Mouse (Mus musculus): ENCODE measurements around the gene Peli2. TPM values are rescaled to one million over a fixed set of nuclear protein-coding genes. Genes with fewer than 3 reads are reported as not detected.

Peli2 gene
- polyA plus RNA-seq, 1 experiment from 2014 or later, result 15.8 TPM

DNA sequence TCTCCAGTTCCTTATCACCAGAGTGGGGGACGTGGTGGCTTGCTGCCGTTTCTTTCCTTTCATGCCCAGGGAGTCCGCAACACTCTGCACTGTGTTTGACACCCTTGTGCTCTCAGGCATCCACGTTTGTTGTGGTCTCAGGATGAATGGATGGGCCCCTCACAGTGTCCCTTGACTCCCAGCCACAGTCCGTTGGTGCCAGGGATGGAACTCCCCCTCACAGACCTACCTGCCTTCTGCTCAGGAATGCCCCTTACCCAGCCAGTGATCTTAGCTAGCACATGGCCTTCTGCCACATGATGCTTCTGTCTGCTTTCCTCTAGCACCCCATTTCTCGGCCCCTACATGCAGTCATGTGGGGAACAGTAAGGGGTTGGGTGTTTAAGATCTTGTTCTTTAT, 65.7 kb downstream of the Peli2 start:
- Histone ChIP-seq H3K4me3 (ENCODE audit: low read length) (no peak overlapping the region), H3K27ac (ENCODE audit: low read length) (no peak overlapping the region), H3K4me2 (ENCODE audit: low read depth, low read length) (no peak overlapping the region), H3K4me1 (replicated peaks; ENCODE audit: control insufficient read depth, insufficient read depth, low read length) (peaks cover 6% of the 10 kb centered on the region; the same call in 1 of the 2 replicates), H3K36me3 (ENCODE audit: control insufficient read depth, insufficient read depth, low read length) (peaks cover 10% of the 10 kb centered on the region), H3K27me3 (ENCODE audit: control insufficient read depth, insufficient read depth, low read depth, low read length) (no peaks in the 10 kb centered on the region), H3K9me3 (ENCODE audit: control insufficient read depth, low read length) (peaks cover 9% of the 10 kb centered on the region; the same call in 1 of the 2 replicates), H3K9ac (ENCODE audit: low read length) (no peak overlapping the region)
- 70% methylated on average over 6 of the region's 6 CpGs for WGBS
- ATAC-seq (ENCODE audit: low read depth), result no peak

DNA sequence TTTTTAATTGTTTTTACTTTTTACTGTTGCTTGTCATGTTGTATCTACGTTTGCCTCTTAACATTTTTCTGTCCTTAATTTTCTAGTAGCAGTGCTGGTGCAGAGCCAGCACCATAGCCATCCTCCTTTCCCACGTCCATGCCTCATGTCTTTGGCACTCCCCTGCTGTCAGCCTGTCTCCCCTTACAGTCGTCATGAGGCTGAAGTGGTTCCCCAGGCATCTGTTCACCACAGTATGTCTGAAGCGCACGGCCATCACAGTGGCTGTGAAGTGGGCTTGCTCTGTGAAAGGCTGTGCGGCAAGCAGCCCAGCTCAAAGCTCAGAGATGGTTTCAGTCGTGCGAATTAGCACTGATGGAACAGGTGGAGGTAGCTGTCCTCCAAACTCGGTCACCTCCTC, 66.5 kb downstream of the Peli2 start:
- no peak overlapping the region for H3K27ac ChIP-seq (ENCODE audit: low read length)
- H3K27me3 ChIP-seq (ENCODE audit: control insufficient read depth, insufficient read depth, low read depth, low read length), result no peaks in the 10 kb centered on the region
- WGBS, result 64% methylated on average over 9 of the region's 9 CpGs
- H3K4me1 ChIP-seq (replicated peaks; ENCODE audit: control insufficient read depth, insufficient read depth, low read length), result peaks cover 6% of the 10 kb centered on the region; the same call in 1 of the 2 replicates
- peaks cover 8% of the 10 kb centered on the region; the same call in 1 of the 2 replicates for H3K9me3 ChIP-seq (ENCODE audit: control insufficient read depth, low read length)
- no peak overlapping the region for H3K9ac ChIP-seq (ENCODE audit: low read length)
- ATAC-seq (ENCODE audit: low read depth), result no peak
- no peak overlapping the region for H3K4me3 ChIP-seq (ENCODE audit: low read length)
- H3K36me3 ChIP-seq (ENCODE audit: control insufficient read depth, insufficient read depth, low read length), result peaks cover 10% of the 10 kb centered on the region
- no peak overlapping the region for H3K4me2 ChIP-seq (ENCODE audit: low read depth, low read length)

DNA sequence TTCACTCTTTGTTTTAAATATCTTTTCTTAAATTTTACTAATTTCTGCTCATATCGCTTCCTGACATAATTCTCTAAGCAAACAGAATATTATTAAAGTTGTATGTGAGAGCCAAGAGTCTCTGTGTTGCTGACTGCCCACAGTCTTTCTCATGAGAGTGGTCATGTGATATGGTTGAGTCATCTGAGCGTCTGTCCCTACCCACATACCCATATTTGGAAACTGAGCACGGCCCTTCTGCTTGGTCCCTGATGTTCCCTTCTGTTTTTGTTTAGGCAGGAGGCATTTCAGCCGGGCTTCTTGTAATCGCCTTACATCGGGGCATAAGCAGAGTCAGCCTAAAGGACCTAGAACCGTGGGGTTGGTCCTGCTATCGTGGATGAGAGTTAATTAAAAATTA, 68.7 kb downstream of the Peli2 start:
- Histone ChIP-seq H3K36me3 (ENCODE audit: control insufficient read depth, insufficient read depth, low read length) (peaks cover 6% of the 10 kb centered on the region; the same call in 1 of the 2 replicates), H3K4me1 (replicated peaks; ENCODE audit: control insufficient read depth, insufficient read depth, low read length) (peaks cover 9% of the 10 kb centered on the region; the same call in 1 of the 2 replicates), H3K9ac (ENCODE audit: low read length) (no peak overlapping the region), H3K27me3 (ENCODE audit: control insufficient read depth, insufficient read depth, low read depth, low read length) (no peaks in the 10 kb centered on the region), H3K4me3 (ENCODE audit: low read length) (no peak overlapping the region), H3K27ac (ENCODE audit: low read length) (no peak overlapping the region), H3K9me3 (ENCODE audit: control insufficient read depth, low read length) (no peaks in the 10 kb centered on the region), H3K4me2 (ENCODE audit: low read depth, low read length) (no peak overlapping the region)
- WGBS, result 57% methylated on average over 8 of the region's 8 CpGs
- peak; percentile 77; the same call in 1 of the 2 replicates for ATAC-seq (ENCODE audit: low read depth)

DNA sequence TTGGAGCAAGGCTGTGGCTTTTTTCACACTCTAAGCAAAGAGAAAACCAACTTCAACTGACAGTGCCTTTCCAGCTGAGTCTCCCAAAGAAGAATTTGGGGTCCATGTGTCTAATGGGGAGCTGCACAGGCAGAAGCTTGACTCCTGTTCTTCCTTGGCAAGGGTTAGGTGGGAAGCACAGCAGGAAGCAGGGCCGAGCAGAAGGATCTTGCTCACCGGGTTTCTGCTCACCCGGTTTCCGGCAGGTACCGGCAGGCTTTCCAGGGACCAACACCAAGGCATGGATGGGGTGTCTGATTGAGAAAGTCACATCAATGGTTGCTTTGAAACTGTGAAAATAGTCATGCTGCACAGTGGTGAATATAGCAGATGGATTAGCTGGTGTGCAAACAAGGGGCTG, 70.3 kb downstream of the Peli2 start:
- Histone ChIP-seq H3K9me3 (ENCODE audit: control insufficient read depth, low read length) (no peaks in the 10 kb centered on the region), H3K4me1 (replicated peaks; ENCODE audit: control insufficient read depth, insufficient read depth, low read length) (peaks cover 9% of the 10 kb centered on the region), H3K36me3 (ENCODE audit: control insufficient read depth, insufficient read depth, low read length) (no peaks in the 10 kb centered on the region), H3K9ac (ENCODE audit: low read length) (no peak overlapping the region), H3K4me2 (ENCODE audit: low read depth, low read length) (no peak overlapping the region), H3K27me3 (ENCODE audit: control insufficient read depth, insufficient read depth, low read depth, low read length) (no peaks in the 10 kb centered on the region), H3K27ac (ENCODE audit: low read length) (no peak overlapping the region), H3K4me3 (ENCODE audit: low read length) (no peak overlapping the region)
- ATAC-seq (ENCODE audit: low read depth), result no peak
- WGBS, result 90% methylated on average over 5 of the region's 5 CpGs

DNA sequence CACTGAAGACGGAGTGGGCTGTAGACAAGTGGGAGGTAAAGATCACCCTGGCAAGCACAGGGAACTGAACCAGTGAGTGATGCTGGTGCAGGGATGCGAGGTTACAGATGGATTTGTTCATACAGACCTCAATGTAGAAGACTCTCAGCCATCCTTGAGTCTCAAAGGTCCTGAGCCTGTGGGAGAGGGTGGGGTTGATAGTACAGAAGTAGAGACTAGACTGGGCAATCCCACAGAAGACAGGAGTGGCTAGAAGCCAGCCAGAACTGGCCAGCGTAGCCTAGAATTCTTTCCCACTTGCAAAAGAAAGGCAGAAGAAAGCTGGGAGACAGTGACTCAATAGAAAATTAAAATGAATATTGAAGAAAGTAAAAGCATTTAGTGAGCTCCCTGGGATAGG, 71.3 kb downstream of the Peli2 start:
- Histone ChIP-seq H3K4me2 (ENCODE audit: low read depth, low read length) (no peak overlapping the region), H3K27ac (ENCODE audit: low read length) (no peak overlapping the region), H3K4me1 (replicated peaks; ENCODE audit: control insufficient read depth, insufficient read depth, low read length) (peaks cover 11% of the 10 kb centered on the region), H3K27me3 (ENCODE audit: control insufficient read depth, insufficient read depth, low read depth, low read length) (no peaks in the 10 kb centered on the region), H3K36me3 (ENCODE audit: control insufficient read depth, insufficient read depth, low read length) (no peaks in the 10 kb centered on the region), H3K9me3 (ENCODE audit: control insufficient read depth, low read length) (no peaks in the 10 kb centered on the region), H3K4me3 (ENCODE audit: low read length) (no peak overlapping the region), H3K9ac (ENCODE audit: low read length) (no peak overlapping the region)
- ATAC-seq (ENCODE audit: low read depth), result no peak
- 82% methylated on average over 3 of the region's 3 CpGs for WGBS

DNA sequence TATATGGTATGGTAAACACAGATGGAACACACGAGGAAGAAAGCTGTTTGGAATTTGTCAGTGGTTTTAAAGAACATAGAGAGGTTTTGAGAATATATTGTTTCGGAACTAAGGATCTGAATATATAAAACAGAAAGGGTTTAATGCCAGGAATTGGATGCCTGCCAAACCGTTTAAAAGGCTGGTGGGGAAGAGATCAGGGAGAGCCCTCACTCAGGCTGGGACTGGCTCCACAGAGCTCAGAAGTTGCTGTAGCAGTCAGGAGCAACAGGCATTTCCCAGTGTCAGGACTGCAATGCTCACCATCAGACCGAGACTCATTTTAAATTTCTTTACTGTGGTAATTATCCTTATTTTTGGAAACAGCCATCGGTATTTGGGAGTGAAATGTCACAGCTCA, 76.2 kb downstream of the Peli2 start:
- WGBS, result 35% methylated on average over 5 of the region's 5 CpGs
- Histone ChIP-seq H3K9ac (ENCODE audit: low read length) (no peak overlapping the region), H3K36me3 (ENCODE audit: control insufficient read depth, insufficient read depth, low read length) (no peaks in the 10 kb centered on the region), H3K9me3 (ENCODE audit: control insufficient read depth, low read length) (no peaks in the 10 kb centered on the region), H3K27ac (ENCODE audit: low read length) (peak overlapping the region; percentile 47), H3K4me1 (replicated peaks; ENCODE audit: control insufficient read depth, insufficient read depth, low read length) (peaks cover 40% of the 10 kb centered on the region), H3K4me3 (ENCODE audit: low read length) (no peak overlapping the region), H3K27me3 (ENCODE audit: control insufficient read depth, insufficient read depth, low read depth, low read length) (no peaks in the 10 kb centered on the region), H3K4me2 (ENCODE audit: low read depth, low read length) (no peak overlapping the region)
- ATAC-seq (ENCODE audit: low read depth), result no peak

DNA sequence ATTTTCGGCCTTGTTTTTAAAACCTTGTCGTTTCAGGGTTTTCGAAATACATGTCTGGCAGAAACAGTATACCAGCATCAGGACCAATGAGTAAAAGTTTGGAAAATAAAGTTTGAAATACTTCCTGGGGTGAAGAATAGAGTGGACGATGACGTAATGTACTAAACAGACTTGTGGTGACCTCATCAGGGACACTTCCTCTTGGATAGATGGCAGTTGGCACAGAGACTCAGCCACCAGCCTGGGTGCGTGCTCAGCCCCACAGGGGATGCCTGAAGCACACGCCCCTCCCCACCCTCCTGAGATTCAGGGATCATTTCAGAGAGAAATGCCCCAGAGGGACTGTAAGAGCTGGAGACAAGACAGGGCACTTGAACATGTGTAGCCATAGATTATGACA, 76.7 kb downstream of the Peli2 start:
- Histone ChIP-seq H3K27me3 (ENCODE audit: control insufficient read depth, insufficient read depth, low read depth, low read length) (no peaks in the 10 kb centered on the region), H3K4me3 (ENCODE audit: low read length) (no peak overlapping the region), H3K27ac (ENCODE audit: low read length) (peak overlapping the region; percentile 47), H3K9me3 (ENCODE audit: control insufficient read depth, low read length) (no peaks in the 10 kb centered on the region), H3K9ac (ENCODE audit: low read length) (no peak overlapping the region), H3K4me2 (ENCODE audit: low read depth, low read length) (no peak overlapping the region), H3K4me1 (replicated peaks; ENCODE audit: control insufficient read depth, insufficient read depth, low read length) (peaks cover 44% of the 10 kb centered on the region), H3K36me3 (ENCODE audit: control insufficient read depth, insufficient read depth, low read length) (no peaks in the 10 kb centered on the region)
- ATAC-seq (ENCODE audit: low read depth), result peak; percentile 11
- WGBS, result 59% methylated on average over 7 of the region's 7 CpGs

DNA sequence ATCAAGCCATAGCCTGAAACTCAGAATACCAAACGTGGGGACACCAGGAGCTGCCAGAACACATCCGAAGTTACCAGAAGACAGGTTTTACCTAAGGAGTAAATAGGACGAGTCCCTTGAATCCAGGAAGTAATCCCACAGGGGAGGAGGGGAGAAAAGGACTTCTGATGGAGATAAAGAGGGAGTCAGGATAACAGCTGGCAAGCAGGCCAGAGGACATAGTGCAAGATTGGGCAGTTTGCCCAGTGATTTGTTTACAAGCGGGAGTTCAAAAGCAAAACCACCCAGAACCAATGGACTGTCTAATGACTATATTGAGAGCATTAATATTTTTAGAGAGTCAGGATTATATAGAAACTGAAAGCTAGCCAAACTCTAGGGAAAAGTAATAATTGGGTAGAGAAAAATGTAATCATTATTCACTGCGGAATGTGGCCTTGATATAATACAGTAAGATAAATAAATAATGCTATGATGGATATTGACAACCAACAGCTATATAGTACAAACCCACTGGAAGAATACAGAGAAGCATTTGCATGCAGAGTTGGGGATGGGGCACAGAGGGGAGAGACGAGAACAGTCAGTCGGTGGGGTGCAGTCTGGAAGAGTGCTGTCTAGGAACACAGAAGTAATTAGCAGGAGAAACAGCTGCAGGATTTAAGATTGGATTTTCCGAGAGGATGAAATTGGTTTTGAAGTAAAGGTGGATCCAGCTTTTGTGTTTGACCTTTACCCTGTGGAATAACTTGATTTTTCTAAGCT, 77.7 kb downstream of the Peli2 start:
- H3K27me3 ChIP-seq (ENCODE audit: control insufficient read depth, insufficient read depth, low read depth, low read length), result no peaks in the 10 kb centered on the region
- H3K4me3 ChIP-seq (ENCODE audit: low read length), result no peak overlapping the region
- H3K36me3 ChIP-seq (ENCODE audit: control insufficient read depth, insufficient read depth, low read length), result no peaks in the 10 kb centered on the region
- H3K27ac ChIP-seq (ENCODE audit: low read length), result peak overlapping the region; percentile 22
- no peak overlapping the region for H3K9ac ChIP-seq (ENCODE audit: low read length)
- peaks cover 47% of the 10 kb centered on the region for H3K4me1 ChIP-seq (replicated peaks; ENCODE audit: control insufficient read depth, insufficient read depth, low read length)
- peak; percentile 85 for ATAC-seq (ENCODE audit: low read depth)
- no peaks in the 10 kb centered on the region for H3K9me3 ChIP-seq (ENCODE audit: control insufficient read depth, low read length)
- peak overlapping the region; percentile 10; the same call in 1 of the 2 replicates for H3K4me2 ChIP-seq (ENCODE audit: low read depth, low read length)
- WGBS, result 40% methylated on average over 8 of the region's 8 CpGs

DNA sequence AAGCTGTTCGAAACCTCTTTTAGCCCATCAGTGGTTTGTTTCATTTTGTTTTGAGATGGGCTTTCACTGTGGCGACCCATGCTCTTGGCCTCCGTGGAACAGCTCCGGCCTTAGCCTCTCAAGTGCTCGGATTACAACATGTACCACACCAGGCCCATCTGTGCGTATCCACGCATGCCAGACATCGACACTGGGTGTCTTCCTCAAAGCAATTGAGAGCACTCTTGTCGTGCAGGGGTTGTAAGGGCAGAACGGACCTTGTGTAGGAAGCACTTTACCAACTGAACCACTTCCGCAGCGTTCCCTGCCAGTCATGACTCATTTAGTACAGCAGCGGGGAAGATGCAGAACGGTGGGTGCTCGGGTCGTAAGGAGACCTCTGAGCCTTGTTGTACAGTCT, 78.3 kb downstream of the Peli2 start:
- no peaks in the 10 kb centered on the region for H3K27me3 ChIP-seq (ENCODE audit: control insufficient read depth, insufficient read depth, low read depth, low read length)
- H3K4me3 ChIP-seq (ENCODE audit: low read length), result no peak overlapping the region
- no peaks in the 10 kb centered on the region for H3K9me3 ChIP-seq (ENCODE audit: control insufficient read depth, low read length)
- peaks cover 49% of the 10 kb centered on the region for H3K4me1 ChIP-seq (replicated peaks; ENCODE audit: control insufficient read depth, insufficient read depth, low read length)
- peak overlapping the region; percentile 10; the same call in 1 of the 2 replicates for H3K4me2 ChIP-seq (ENCODE audit: low read depth, low read length)
- ATAC-seq (ENCODE audit: low read depth), result no peak
- 47% methylated on average over 16 of the region's 16 CpGs for WGBS
- peak overlapping the region; percentile 22 for H3K27ac ChIP-seq (ENCODE audit: low read length)
- H3K9ac ChIP-seq (ENCODE audit: low read length), result peak overlapping the region; percentile 4; the same call in 1 of the 2 replicates
- no peaks in the 10 kb centered on the region for H3K36me3 ChIP-seq (ENCODE audit: control insufficient read depth, insufficient read depth, low read length)
